Mouse (Mus musculus): Measurements from ENCODE around the gene Sept11.

GRCm38 (mm10) chr5:93085900-93086299, 7.3 kb upstream of the Sept11 start:
- TF ChIP-seq POLR2A (IDR thresholded peaks at IDR 0.05; ENCODE audit: low read depth, low read length) = no peak
- no peak for TF ChIP-seq CTCF (IDR thresholded peaks at IDR 0.05; ENCODE audit: borderline replicate concordance, insufficient read depth, low read length)

All from embryonic fibroblast, embryonic 13.5 days (primary cell).